Mouse (Mus musculus) lung, adult 2 months (tissue): Measurements from ENCODE around the gene Fut8.

Source experiments
- CTCF ChIP-seq: fragments of 200-500 bp; IDR thresholded peaks from 2 replicates; pipeline ENCODE4 v1.5.1; 2011; ENCODE audit warnings: mild to moderate bottlenecking, low read length, control low read depth; ENCODE audit not compliant: insufficient read depth
- POLR2A ChIP-seq: fragments of 200-500 bp; IDR thresholded peaks from 2 replicates; pipeline ENCODE4 v1.6.1; 2011; ENCODE audit warnings: low read depth, mild to moderate bottlenecking, control low read depth, low read length, borderline replicate concordance; ENCODE audit errors: extremely low read depth

DNA sequence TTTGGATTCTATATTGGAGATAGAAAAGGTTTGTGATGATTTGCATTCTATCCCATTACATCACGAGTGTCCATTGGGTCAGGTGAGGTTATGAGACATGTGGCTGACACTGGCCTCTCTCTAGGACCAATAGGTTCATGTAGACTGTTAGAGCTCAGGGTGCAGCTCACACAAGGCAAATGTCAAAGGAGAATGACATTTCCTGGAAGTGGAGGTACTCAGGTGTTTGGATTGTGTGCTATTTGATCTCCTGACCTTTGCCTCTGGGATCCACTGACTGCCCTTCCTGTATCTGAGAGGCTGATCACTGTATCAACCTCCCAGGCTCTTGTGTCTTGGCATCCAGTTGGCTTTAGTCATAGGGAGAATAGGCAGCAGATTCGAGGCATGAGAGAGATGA lies 260.2 kb downstream of the Fut8 start:
- TF ChIP-seq CTCF = no peak
- TF ChIP-seq POLR2A = no peak
